Mouse (Mus musculus) ES-Bruce4 (cell line): ENCODE results near the gene Plekha8. TPM values are rescaled to one million over a fixed set of nuclear protein-coding genes. Genes with fewer than 3 reads are reported as not detected.

ENCODE experiments used
- H3K27ac ChIP-seq: 2 replicates; pipeline ENCODE4 v1.5.1; 2012; ENCODE audit warnings: low read length, inconsistent platforms; ENCODE audit not compliant: insufficient read depth
- H3K27me3 ChIP-seq: 2 replicates; pipeline ENCODE4 v1.6.1; 2012; ENCODE audit warnings: mild to moderate bottlenecking, low read length, inconsistent platforms; ENCODE audit not compliant: control insufficient read depth, poor library complexity, insufficient read depth, severe bottlenecking
- H3K36me3 ChIP-seq: 2 replicates; pipeline ENCODE4 v1.6.1; 2012; ENCODE audit warnings: inconsistent platforms, mild to moderate bottlenecking, low read length, moderate library complexity; ENCODE audit not compliant: control insufficient read depth, poor library complexity, insufficient read depth, severe bottlenecking
- H3K4me1 ChIP-seq: one replicate; pipeline ENCODE4 v1.8.1; 2011; ENCODE audit warnings: low read length; ENCODE audit not compliant: control insufficient read depth, insufficient read depth
- H3K4me3 ChIP-seq: 2 replicates; pipeline ENCODE4 v1.5.1; 2011; ENCODE audit warnings: low read depth, mild to moderate bottlenecking, low read length
- H3K9ac ChIP-seq: 2 replicates; pipeline ENCODE4 v1.6.1; 2012; ENCODE audit warnings: low read depth, mild to moderate bottlenecking, inconsistent platforms; ENCODE audit not compliant: poor library complexity, severe bottlenecking
- H3K9me3 ChIP-seq: replicated peaks from 2 replicates; pipeline ENCODE4 v1.6.1; 2012; ENCODE audit warnings: mild to moderate bottlenecking, low read length, inconsistent platforms; ENCODE audit not compliant: control insufficient read depth, poor library complexity, insufficient read depth, severe bottlenecking
- CTCF ChIP-seq: IDR thresholded peaks from one replicate; pipeline ENCODE4 v1.8.1; 2011; ENCODE audit warnings: low read depth, low read length
- EP300 ChIP-seq: IDR thresholded peaks from 2 replicates; pipeline ENCODE4 v1.6.1; 2011; ENCODE audit warnings: low read depth, low read length; ENCODE audit not compliant: insufficient read depth
- POLR2A ChIP-seq: IDR thresholded peaks from one replicate; pipeline ENCODE4 v1.8.1; 2011; ENCODE audit warnings: low read length; ENCODE audit not compliant: insufficient read depth
- polyA plus RNA-seq: library from polyadenylated mRNA; stranded (reverse); fragments of >200 nt; gene quantifications from 2 replicates; pipeline ENCODE4 v1.2.4, GENCODE M21; 2011; ENCODE audit warnings: low read depth; ENCODE audit not compliant: missing spikeins, insufficient read depth, insufficient read length

Plekha8 gene
- polyA plus RNA-seq, 1 experiment, result 15.0 TPM

- Histone ChIP-seq H3K9me3 (no peaks in the 10 kb centered on the region), H3K4me3 (no peak overlapping the region), H3K27me3 (no peaks in the 10 kb centered on the region), H3K36me3 (no peaks in the 10 kb centered on the region), H3K9ac (no peak overlapping the region), H3K4me1 (peaks cover 2% of the 10 kb centered on the region), H3K27ac (no peak overlapping the region)
- TF ChIP-seq CTCF, result no peak
- no peak for TF ChIP-seq EP300
- TF ChIP-seq POLR2A, result no peak
These were observed 92.2 kb downstream of the Plekha8 start for GRCm38 (mm10) chr6:54686946-54687737.

GRCm38 (mm10) chr6:54688467-54689323 lies 93.8 kb downstream of the Plekha8 start:
- H3K4me3 ChIP-seq, result no peak overlapping the region
- no peaks in the 10 kb centered on the region for H3K27me3 ChIP-seq
- H3K27ac ChIP-seq, result no peak overlapping the region
- no peaks in the 10 kb centered on the region for H3K36me3 ChIP-seq
- H3K4me1 ChIP-seq, result no peaks in the 10 kb centered on the region
- no peak overlapping the region for H3K9ac ChIP-seq
- H3K9me3 ChIP-seq, result no peaks in the 10 kb centered on the region
- TF ChIP-seq CTCF, result no peak
- TF ChIP-seq EP300, result no peak
- TF ChIP-seq POLR2A, result no peak

GRCm38 (mm10) chr6:54689686-54690085 lies 94.8 kb downstream of the Plekha8 start:
- H3K9ac ChIP-seq, result no peak overlapping the region
- TF ChIP-seq POLR2A (no peak), EP300 (no peak), CTCF (no peak)

GRCm38 (mm10) chr6:54690838-54691237 lies 95.9 kb downstream of the Plekha8 start:
- no peak overlapping the region for H3K9ac ChIP-seq
- no peak overlapping the region for H3K4me3 ChIP-seq
- no peaks in the 10 kb centered on the region for H3K9me3 ChIP-seq
- H3K4me1 ChIP-seq, result no peaks in the 10 kb centered on the region
- no peaks in the 10 kb centered on the region for H3K27me3 ChIP-seq
- H3K36me3 ChIP-seq, result no peaks in the 10 kb centered on the region
- no peak overlapping the region for H3K27ac ChIP-seq
- TF ChIP-seq EP300 (no peak), POLR2A (no peak), CTCF (no peak)

More at GRCm38 (mm10) chr6:54689686-54690085, 94.8 kb downstream of the Plekha8 start:
- Histone ChIP-seq H3K4me3 (no peak overlapping the region), H3K27ac (no peak overlapping the region), H3K36me3 (no peaks in the 10 kb centered on the region), H3K9me3 (no peaks in the 10 kb centered on the region), H3K4me1 (no peaks in the 10 kb centered on the region), H3K27me3 (no peaks in the 10 kb centered on the region)

DNA sequence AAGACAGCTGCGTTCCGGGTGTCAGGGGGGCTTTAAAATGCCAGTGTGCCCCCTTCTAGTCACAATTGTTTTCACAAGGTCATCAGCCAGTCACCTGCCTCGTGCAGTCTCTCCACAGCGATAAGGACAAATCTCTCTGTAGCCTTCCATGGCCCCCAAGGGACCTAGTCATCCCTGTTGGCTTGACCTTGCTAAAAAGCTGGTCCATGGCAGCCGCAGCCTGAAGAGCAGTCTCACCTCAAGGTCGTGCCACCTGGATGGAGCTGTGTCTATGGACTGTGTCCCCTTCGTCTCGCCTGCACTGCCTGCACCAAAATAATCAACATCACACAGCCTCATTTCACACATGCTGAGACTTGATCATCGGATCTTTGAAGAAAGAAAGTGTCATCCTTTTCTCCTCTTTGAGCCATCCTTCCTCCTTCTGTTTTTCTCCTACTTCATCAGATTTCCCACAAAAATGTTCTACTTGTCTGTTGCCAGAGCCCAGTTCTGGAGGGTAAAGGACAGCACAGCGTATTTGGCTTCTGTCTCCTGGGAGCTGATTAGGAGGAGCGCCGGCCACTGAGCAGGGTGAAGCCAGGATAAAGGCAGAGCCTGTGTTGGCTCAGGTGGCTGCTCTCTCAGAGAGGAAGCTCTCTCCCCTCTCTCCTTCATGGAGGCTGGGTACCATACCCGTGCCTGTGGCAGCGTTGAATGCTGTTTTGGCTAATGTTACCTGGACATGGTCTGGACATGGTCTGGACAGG lies 96.6 kb downstream of the Plekha8 start:
- Histone ChIP-seq H3K36me3 (no peaks in the 10 kb centered on the region), H3K27me3 (no peaks in the 10 kb centered on the region), H3K27ac (no peak overlapping the region), H3K9ac (no peak overlapping the region), H3K4me1 (no peaks in the 10 kb centered on the region), H3K9me3 (no peaks in the 10 kb centered on the region), H3K4me3 (no peak overlapping the region)
- TF ChIP-seq POLR2A, result no peak
- TF ChIP-seq EP300, result no peak
- no peak for TF ChIP-seq CTCF
